Mouse (Mus musculus): ENCODE measurements around the gene 1700029I15Rik. TPM values are rescaled to one million over a fixed set of nuclear protein-coding genes. Genes with fewer than 3 reads are reported as not detected.
A peak's percentile ranks its signal among the peaks of the same experiment; 100 is the strongest.

Gene 1700029I15Rik
- polyA plus RNA-seq, 1 experiment: 3.2 TPM

GRCm38 (mm10) chr2:92371971-92372690, 10.2 kb upstream of the 1700029I15Rik start:
- Histone ChIP-seq H3K4me1 (ENCODE audit: control insufficient read depth, insufficient read depth, low read length) (peaks cover 12% of the 10 kb centered on the region), H3K4me3 (replicated peaks; ENCODE audit: extremely low read depth, low read depth, low read length) (no peak overlapping the region)
- TF ChIP-seq CTCF (IDR thresholded peaks at IDR 0.05; ENCODE audit: insufficient read depth, low read length): no peak
- TF ChIP-seq POLR2A (IDR thresholded peaks at IDR 0.05; ENCODE audit: borderline replicate concordance, extremely low read depth, low read depth, low read length): no peak
- no peak for DNase-seq
- 48% methylated on average over 10 of the region's 10 CpGs for WGBS

DNA sequence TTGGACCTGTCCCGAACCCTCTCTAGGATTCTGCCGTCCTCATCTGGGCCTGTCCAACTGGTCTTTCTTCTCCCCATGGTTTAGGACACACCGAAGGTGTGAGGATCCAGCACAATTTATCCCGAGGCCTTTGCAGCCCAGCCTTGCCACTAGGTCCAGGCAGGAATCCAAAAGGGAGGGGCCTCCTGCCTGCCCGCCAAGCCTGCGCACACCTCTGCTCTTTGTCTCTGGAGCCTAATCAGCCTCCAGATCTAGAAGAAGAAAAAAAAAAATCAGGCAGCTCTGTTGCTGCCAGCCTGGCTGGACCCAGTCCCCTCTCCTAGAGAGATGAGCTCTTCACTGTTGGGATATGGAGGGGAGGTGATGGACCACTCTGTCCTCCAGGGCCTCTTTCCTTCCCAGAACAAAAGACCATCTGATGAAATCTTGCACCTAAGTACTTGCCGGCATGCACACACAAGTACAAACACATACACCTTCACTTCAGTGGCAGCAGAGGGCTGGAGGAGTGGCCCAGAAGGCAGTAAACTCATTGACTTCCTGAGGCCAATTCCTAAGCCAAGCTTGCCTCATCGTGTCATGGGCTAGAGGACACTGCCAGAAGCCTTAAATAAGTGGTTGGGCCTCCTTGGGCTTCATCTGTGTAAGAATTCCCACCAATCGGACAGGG, 9.4 kb upstream of the 1700029I15Rik start:
- H3K4me3 ChIP-seq (replicated peaks; ENCODE audit: extremely low read depth, low read depth, low read length): no peak overlapping the region
- peak; percentile 68 for DNase-seq
- H3K4me1 ChIP-seq (ENCODE audit: control insufficient read depth, insufficient read depth, low read length): peaks cover 12% of the 10 kb centered on the region
- WGBS: 40% methylated on average over 9 of the region's 9 CpGs
- TF ChIP-seq CTCF (IDR thresholded peaks at IDR 0.05; ENCODE audit: insufficient read depth, low read length) (no peak), POLR2A (IDR thresholded peaks at IDR 0.05; ENCODE audit: borderline replicate concordance, extremely low read depth, low read depth, low read length) (no peak)

- no peak for TF ChIP-seq POLR2A (IDR thresholded peaks at IDR 0.05; ENCODE audit: borderline replicate concordance, extremely low read depth, low read depth, low read length)
- TF ChIP-seq CTCF (IDR thresholded peaks at IDR 0.05; ENCODE audit: insufficient read depth, low read length): no peak
- peaks cover 12% of the 10 kb centered on the region for H3K4me1 ChIP-seq (ENCODE audit: control insufficient read depth, insufficient read depth, low read length)
- DNase-seq: no peak
- no peak overlapping the region for H3K4me3 ChIP-seq (replicated peaks; ENCODE audit: extremely low read depth, low read depth, low read length)
- whole genome bisulfite sequencing: 64% methylated on average over 11 of the region's 11 CpGs
These were observed 8.9 kb upstream of the 1700029I15Rik start for GRCm38 (mm10) chr2:92373437-92373813.

DNA sequence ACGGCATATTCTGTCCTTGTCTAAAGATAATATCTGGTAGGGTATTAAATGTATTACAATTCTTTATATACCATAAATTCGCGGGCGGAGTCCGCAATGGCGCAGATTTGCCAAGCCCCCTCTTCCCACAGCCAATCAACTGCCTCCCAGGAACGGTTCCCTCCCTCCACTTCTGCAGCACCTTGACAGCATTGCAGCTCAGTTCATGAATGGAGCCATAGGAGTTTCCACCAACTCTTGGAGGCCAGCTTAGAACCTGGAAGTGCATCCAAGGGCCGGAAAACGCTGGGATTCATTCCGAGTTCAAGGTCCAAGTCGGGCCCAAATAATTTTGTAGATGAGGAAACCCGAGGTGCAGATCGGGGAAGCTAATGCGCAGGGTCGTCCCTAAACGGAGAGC, 7.8 kb upstream of the 1700029I15Rik start, which contains the start of the genes Pex16 and Large2:
TSS of gene Pex16 (plus strand) at position 163 of the 400 bp plus-strand sequence.
TSS of gene Large2 (minus strand) at position 356 of the 400 bp plus-strand sequence.
- Histone ChIP-seq H3K4me3 (replicated peaks; ENCODE audit: extremely low read depth, low read depth, low read length) (peak within 1 kb of the TSS; percentile 70), H3K4me1 (ENCODE audit: control insufficient read depth, insufficient read depth, low read length) (peaks cover 12% of the 10 kb centered on the region)
- no peak for DNase-seq
- 2% methylated on average over 16 of the region's 16 CpGs for WGBS
- TF ChIP-seq CTCF (IDR thresholded peaks at IDR 0.05; ENCODE audit: insufficient read depth, low read length) (no peak), POLR2A (IDR thresholded peaks at IDR 0.05; ENCODE audit: borderline replicate concordance, extremely low read depth, low read depth, low read length) (no peak)

GRCm38 (mm10) chr2:92375099-92375623, 7.2 kb upstream of the 1700029I15Rik start:
- peak; percentile 95 for DNase-seq
- peaks cover 12% of the 10 kb centered on the region for H3K4me1 ChIP-seq (ENCODE audit: control insufficient read depth, insufficient read depth, low read length)
- WGBS: under 1% methylated on average over 28 of the region's 29 CpGs
- H3K4me3 ChIP-seq (replicated peaks; ENCODE audit: extremely low read depth, low read depth, low read length): peak overlapping the region; percentile 70
- TF ChIP-seq POLR2A (IDR thresholded peaks at IDR 0.05; ENCODE audit: borderline replicate concordance, extremely low read depth, low read depth, low read length) (peak; percentile 94), CTCF (IDR thresholded peaks at IDR 0.05; ENCODE audit: insufficient read depth, low read length) (no peak)

GRCm38 (mm10) chr2:92375788-92376187, 6.5 kb upstream of the 1700029I15Rik start:
- DNase-seq: no peak
- WGBS: 8% methylated on average over 10 of the region's 10 CpGs
- H3K4me1 ChIP-seq (ENCODE audit: control insufficient read depth, insufficient read depth, low read length): peaks cover 12% of the 10 kb centered on the region
- H3K4me3 ChIP-seq (replicated peaks; ENCODE audit: extremely low read depth, low read depth, low read length): peak overlapping the region; percentile 70
- no peak for TF ChIP-seq CTCF (IDR thresholded peaks at IDR 0.05; ENCODE audit: insufficient read depth, low read length)
- no peak for TF ChIP-seq POLR2A (IDR thresholded peaks at IDR 0.05; ENCODE audit: borderline replicate concordance, extremely low read depth, low read depth, low read length)

- 70% methylated on average over 6 of the region's 6 CpGs for WGBS
- H3K4me3 ChIP-seq (replicated peaks; ENCODE audit: extremely low read depth, low read depth, low read length): no peak overlapping the region
- H3K4me1 ChIP-seq (ENCODE audit: control insufficient read depth, insufficient read depth, low read length): peaks cover 12% of the 10 kb centered on the region
- no peak for DNase-seq
- TF ChIP-seq CTCF (IDR thresholded peaks at IDR 0.05; ENCODE audit: insufficient read depth, low read length): no peak
- TF ChIP-seq POLR2A (IDR thresholded peaks at IDR 0.05; ENCODE audit: borderline replicate concordance, extremely low read depth, low read depth, low read length): no peak
These were observed 6.0 kb upstream of the 1700029I15Rik start for GRCm38 (mm10) chr2:92376300-92376699.

- no peak for DNase-seq
- peaks cover 12% of the 10 kb centered on the region for H3K4me1 ChIP-seq (ENCODE audit: control insufficient read depth, insufficient read depth, low read length)
- no peak overlapping the region for H3K4me3 ChIP-seq (replicated peaks; ENCODE audit: extremely low read depth, low read depth, low read length)
- 91% methylated on average over 7 of the region's 7 CpGs for WGBS
- no peak for TF ChIP-seq CTCF (IDR thresholded peaks at IDR 0.05; ENCODE audit: insufficient read depth, low read length)
- TF ChIP-seq POLR2A (IDR thresholded peaks at IDR 0.05; ENCODE audit: borderline replicate concordance, extremely low read depth, low read depth, low read length): no peak
These were observed 5.0 kb upstream of the 1700029I15Rik start for GRCm38 (mm10) chr2:92377320-92377719.

GRCm38 (mm10) chr2:92379783-92380494, 2.4 kb upstream of the 1700029I15Rik start:
- 77% methylated on average over 17 of the region's 17 CpGs for WGBS
- TF ChIP-seq POLR2A (IDR thresholded peaks at IDR 0.05; ENCODE audit: borderline replicate concordance, extremely low read depth, low read depth, low read length) (no peak), CTCF (IDR thresholded peaks at IDR 0.05; ENCODE audit: insufficient read depth, low read length) (no peak)
- Histone ChIP-seq H3K4me3 (replicated peaks; ENCODE audit: extremely low read depth, low read depth, low read length) (no peak overlapping the region), H3K4me1 (ENCODE audit: control insufficient read depth, insufficient read depth, low read length) (peaks cover 9% of the 10 kb centered on the region)
- no peak for DNase-seq
